Mouse (Mus musculus) E14TG2a.4 (cell line): Measurements from ENCODE around the gene Psma3.

Source experiments
- CTCF ChIP-seq: conservative IDR thresholded peaks from 2 replicates; pipeline ENCODE4 v1.5.1; 2014; ENCODE audit warnings: low read length
- NANOG ChIP-seq: IDR thresholded peaks from 2 replicates; pipeline ENCODE4 v1.6.1; 2014; ENCODE audit warnings: borderline replicate concordance, low read length, mixed read lengths

DNA sequence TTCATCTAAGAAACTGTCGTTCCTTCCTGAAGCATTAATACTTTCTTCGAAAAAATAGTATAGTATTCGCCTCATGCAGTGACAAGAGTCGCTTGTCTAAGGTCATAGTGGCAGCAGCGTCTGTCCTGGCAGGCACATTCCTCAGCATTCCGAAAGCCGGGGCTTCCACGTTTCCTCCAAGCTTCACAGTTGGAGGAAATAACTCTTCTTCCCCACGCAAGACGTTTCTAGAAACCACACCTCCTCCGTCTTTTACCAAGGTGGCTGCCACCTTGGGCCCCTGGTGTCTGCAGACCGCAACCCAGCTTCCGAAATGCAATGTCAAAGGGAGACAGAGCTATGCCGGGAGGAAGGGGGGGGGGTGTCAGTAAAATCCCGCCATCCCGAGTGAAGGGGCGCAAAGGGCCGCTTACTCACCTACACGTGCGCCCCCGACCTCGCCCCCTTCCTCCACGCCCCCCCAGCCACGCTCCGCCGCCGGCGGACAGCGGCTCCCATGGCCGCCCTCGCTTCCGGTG lies 40.5 kb downstream of the Psma3 start:
- no peak for TF ChIP-seq CTCF
- no peak for TF ChIP-seq NANOG
